Mouse (Mus musculus) inflammation-experienced regulatory T-cells, adult 16 weeks (primary cell): Measurements from ENCODE around the gene Gm20883. TPM values are rescaled to one million over a fixed set of nuclear protein-coding genes. Genes with fewer than 3 reads are reported as not detected.

Experiments used
- polyA plus RNA-seq: library from polyadenylated mRNA; unstranded; fragments of 100-300 nt; shearing (Covaris generic); gene quantifications from one replicate; pipeline ENCODE4 v1.2.1, GENCODE M21; 2017

Gene Gm20883
- polyA plus RNA-seq = not detected

GRCm38 (mm10) chrY:50607951-50608350 lies at the start of gene Gm20883:
Gene Gm20883, plus strand, starts transcription at chrY:50608251.

